Mouse (Mus musculus) midbrain, embryonic 10.5 days (tissue): Measurements from ENCODE around the gene Cltb. TPM values are rescaled to one million over a fixed set of nuclear protein-coding genes. Genes with fewer than 3 reads are reported as not detected.
A peak's percentile ranks its signal among the peaks of the same experiment; 100 is the strongest.

Experiments used
- DNase-seq: peaks from one replicate; pipeline ENCODE4 v3.0.0-alpha.2; 2017; ENCODE audit warnings: low spot score
- H3K27ac ChIP-seq: fragments of 300-500 bp; sonication (generic); replicated peaks from 2 replicates; pipeline ENCODE4 v1.5.1; 2016; ENCODE audit warnings: mild to moderate bottlenecking
- H3K27me3 ChIP-seq: fragments of 300-500 bp; sonication (generic); 2 replicates; pipeline ENCODE4 v1.6.1; 2016; ENCODE audit warnings: low read depth, mild to moderate bottlenecking; ENCODE audit not compliant: poor library complexity, severe bottlenecking
- H3K36me3 ChIP-seq: fragments of 300-500 bp; sonication (generic); 2 replicates; pipeline ENCODE4 v1.6.1; 2016; ENCODE audit warnings: mild to moderate bottlenecking, moderate library complexity
- H3K4me1 ChIP-seq: fragments of 300-500 bp; sonication (generic); 2 replicates; pipeline ENCODE4 v1.6.1; 2016
- H3K4me3 ChIP-seq: fragments of 300-500 bp; sonication (generic); 2 replicates; pipeline ENCODE4 v1.5.1; 2016; ENCODE audit warnings: mild to moderate bottlenecking, moderate library complexity
- H3K9me3 ChIP-seq: fragments of 300-500 bp; sonication (generic); replicated peaks from 2 replicates; pipeline ENCODE4 v1.6.1; 2016; ENCODE audit warnings: mild to moderate bottlenecking
- WGBS: fragments of 180-500 bp; shearing (Covaris S2); methylation state at CpG from one replicate; pipeline ENCODE4 v1.1.7; 2016; 5-methylcytosine and 5-hydroxymethylcytosine counted together
- polyA plus RNA-seq: library from polyadenylated mRNA; unstranded; fragments of >200 nt; fragmentation: Nextera tagmentation; extraction: Ambion mirVana; gene quantifications from 2 replicates; pipeline ENCODE4 v1.2.1, GENCODE M21; 2016

The Cltb gene
- polyA plus RNA-seq, 1 experiment from 2014 or later: 18.7 TPM

- DNase-seq: peak; percentile 96
- Histone ChIP-seq H3K36me3 (peaks cover 39% of the 10 kb centered on the region), H3K4me1 (peaks cover 26% of the 10 kb centered on the region), H3K27ac (peak within 1 kb of the TSS; percentile 87), H3K9me3 (no peaks in the 10 kb centered on the region), H3K27me3 (no peaks in the 10 kb centered on the region), H3K4me3 (peak within 1 kb of the TSS; percentile 93)
- WGBS: under 1% methylated on average over 51 of the region's 51 CpGs
Measured at GRCm38 (mm10) chr13:54589996-54590951, 20.9 kb downstream of the Cltb start, which contains the start of the genes Nop16 and Higd2a. Gene Nop16, minus strand, starts transcription at chr13:54590090. Gene Higd2a, plus strand, starts transcription at chr13:54590207.

GRCm38 (mm10) chr13:54589414-54589995, 21.6 kb downstream of the Cltb start:
- no peak for DNase-seq
- Histone ChIP-seq H3K9me3 (no peaks in the 10 kb centered on the region), H3K4me1 (peaks cover 26% of the 10 kb centered on the region), H3K36me3 (peaks cover 46% of the 10 kb centered on the region), H3K27me3 (no peaks in the 10 kb centered on the region), H3K27ac (peak overlapping the region; percentile 87), H3K4me3 (peak overlapping the region; percentile 93)
- WGBS: 3% methylated on average over 24 of the region's 24 CpGs

GRCm38 (mm10) chr13:54585831-54586230, 25.3 kb downstream of the Cltb start:
- DNase-seq: no peak
- Histone ChIP-seq H3K27ac (no peak overlapping the region), H3K36me3 (peaks cover 79% of the 10 kb centered on the region), H3K4me1 (peaks cover 15% of the 10 kb centered on the region), H3K9me3 (no peaks in the 10 kb centered on the region), H3K27me3 (no peaks in the 10 kb centered on the region), H3K4me3 (no peak overlapping the region)
- 93% methylated on average over 11 of the region's 11 CpGs for WGBS

- H3K27me3 ChIP-seq: no peaks in the 10 kb centered on the region
- H3K4me3 ChIP-seq: no peak overlapping the region
- DNase-seq: no peak
- H3K9me3 ChIP-seq: no peaks in the 10 kb centered on the region
- WGBS: 92% methylated on average over 5 of the region's 5 CpGs
- H3K36me3 ChIP-seq: peaks cover 100% of the 10 kb centered on the region
- no peak overlapping the region for H3K27ac ChIP-seq
- peaks cover 4% of the 10 kb centered on the region; the same call in 1 of the 2 replicates for H3K4me1 ChIP-seq
Measured at GRCm38 (mm10) chr13:54582860-54583259, 28.3 kb downstream of the Cltb start.

DNA sequence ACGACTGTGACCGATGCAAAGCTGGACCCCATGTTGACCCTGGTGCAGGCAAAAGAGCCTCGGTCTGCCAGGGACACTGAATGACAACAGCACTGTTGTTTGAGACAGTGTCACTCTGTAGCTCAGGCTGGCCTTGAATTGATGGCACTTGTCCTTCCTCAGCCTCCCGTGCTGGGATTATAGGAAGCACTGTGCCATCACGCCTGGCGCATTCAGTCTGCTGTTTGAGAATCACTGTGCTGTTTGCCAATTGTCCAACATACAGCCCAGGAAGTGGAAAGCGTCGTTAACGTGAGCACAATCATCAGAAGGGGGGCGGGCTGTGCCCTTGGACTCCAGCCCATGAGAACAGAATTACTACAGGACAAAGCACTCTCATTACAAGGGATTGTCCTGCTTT, 29.0 kb downstream of the Cltb start:
- Histone ChIP-seq H3K36me3 (peaks cover 100% of the 10 kb centered on the region), H3K27ac (no peak overlapping the region), H3K4me3 (no peak overlapping the region), H3K27me3 (no peaks in the 10 kb centered on the region), H3K9me3 (no peaks in the 10 kb centered on the region), H3K4me1 (peaks cover 6% of the 10 kb centered on the region; the same call in 1 of the 2 replicates)
- 90% methylated on average over 10 of the region's 10 CpGs for WGBS
- DNase-seq: no peak

DNA sequence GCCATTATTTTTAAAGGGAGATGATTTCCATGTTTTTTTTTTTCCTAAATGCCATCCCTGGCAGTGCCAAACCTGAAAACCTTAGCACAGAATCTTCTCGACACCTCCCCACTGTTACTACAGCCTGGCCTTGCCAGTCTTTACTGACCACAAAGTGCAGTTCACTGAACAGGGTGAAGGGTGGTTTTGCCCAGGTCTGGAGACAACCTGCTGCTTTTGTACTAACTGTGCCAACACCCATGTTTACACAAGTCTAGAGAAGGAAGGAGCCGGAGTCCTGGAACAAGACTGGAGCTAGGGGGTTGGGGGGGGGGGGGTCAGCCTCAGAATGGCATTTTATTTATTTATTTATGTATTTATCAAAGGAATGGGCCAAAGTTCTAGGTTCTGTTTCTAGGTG, 29.8 kb downstream of the Cltb start:
- Histone ChIP-seq H3K4me1 (peaks cover 13% of the 10 kb centered on the region), H3K36me3 (peaks cover 99% of the 10 kb centered on the region), H3K27me3 (no peaks in the 10 kb centered on the region), H3K9me3 (no peaks in the 10 kb centered on the region), H3K27ac (no peak overlapping the region), H3K4me3 (no peak overlapping the region)
- WGBS: 81% methylated on average over 2 of the region's 2 CpGs
- no peak for DNase-seq

GRCm38 (mm10) chr13:54577652-54578507, 33.3 kb downstream of the Cltb start:
- H3K4me1 ChIP-seq: peaks cover 35% of the 10 kb centered on the region
- no peak overlapping the region for H3K27ac ChIP-seq
- DNase-seq: no peak
- 86% methylated on average over 21 of the region's 21 CpGs for WGBS
- no peak overlapping the region for H3K4me3 ChIP-seq
- H3K9me3 ChIP-seq: no peaks in the 10 kb centered on the region
- H3K27me3 ChIP-seq: peaks cover 16% of the 10 kb centered on the region
- H3K36me3 ChIP-seq: peaks cover 66% of the 10 kb centered on the region

DNA sequence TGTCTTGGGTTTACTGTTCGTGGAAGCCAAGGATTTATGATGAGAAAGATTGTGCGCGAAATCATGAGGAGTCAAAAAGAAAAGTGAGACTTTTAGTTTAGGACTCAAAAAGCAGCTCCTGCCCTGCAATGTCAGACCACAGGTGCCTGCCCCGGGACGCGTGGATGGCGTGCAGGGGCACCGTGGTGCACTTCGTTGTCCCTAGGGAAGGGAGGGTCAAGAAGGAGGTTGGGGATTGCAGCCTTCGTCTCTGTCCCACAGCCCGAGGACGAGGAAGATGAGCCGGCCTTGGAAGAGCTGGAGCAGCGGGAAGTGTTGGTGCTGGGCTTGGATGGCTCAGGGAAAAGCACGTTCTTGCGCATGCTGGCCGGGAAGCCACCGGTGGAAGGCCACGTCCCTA, 35.7 kb downstream of the Cltb start:
- peaks cover 42% of the 10 kb centered on the region for H3K36me3 ChIP-seq
- no peak for DNase-seq
- peaks cover 41% of the 10 kb centered on the region for H3K4me1 ChIP-seq
- H3K27me3 ChIP-seq: peaks cover 19% of the 10 kb centered on the region
- WGBS: 3% methylated on average over 19 of the region's 19 CpGs
- H3K4me3 ChIP-seq: peak overlapping the region; percentile 80
- H3K27ac ChIP-seq: peak overlapping the region; percentile 93
- no peaks in the 10 kb centered on the region for H3K9me3 ChIP-seq

- Histone ChIP-seq H3K27ac (peak within 1 kb of the TSS; percentile 93), H3K27me3 (peaks cover 19% of the 10 kb centered on the region), H3K4me3 (peak within 1 kb of the TSS; percentile 80), H3K36me3 (peaks cover 37% of the 10 kb centered on the region), H3K9me3 (no peaks in the 10 kb centered on the region), H3K4me1 (peaks cover 41% of the 10 kb centered on the region)
- DNase-seq: peak; percentile 87
- under 1% methylated on average over 55 of the region's 55 CpGs for WGBS
Measured at GRCm38 (mm10) chr13:54574854-54575481, 36.2 kb downstream of the Cltb start, which contains the start of gene Arl10. Gene Arl10, plus strand, starts transcription at chr13:54575015.

- Histone ChIP-seq H3K27ac (no peak overlapping the region), H3K36me3 (peaks cover 14% of the 10 kb centered on the region), H3K4me1 (peaks cover 36% of the 10 kb centered on the region), H3K9me3 (no peaks in the 10 kb centered on the region), H3K4me3 (no peak overlapping the region), H3K27me3 (peaks cover 19% of the 10 kb centered on the region)
- 82% methylated on average over 4 of the region's 4 CpGs for WGBS
- no peak for DNase-seq
Measured at GRCm38 (mm10) chr13:54572621-54573020, 38.5 kb downstream of the Cltb start.

GRCm38 (mm10) chr13:54571637-54572036, 39.5 kb downstream of the Cltb start:
- Histone ChIP-seq H3K27ac (no peak overlapping the region), H3K36me3 (peaks cover 4% of the 10 kb centered on the region), H3K4me3 (no peak overlapping the region), H3K4me1 (peaks cover 30% of the 10 kb centered on the region), H3K27me3 (peaks cover 19% of the 10 kb centered on the region), H3K9me3 (no peaks in the 10 kb centered on the region)
- DNase-seq: no peak
- 33% methylated on average over 2 of the region's 2 CpGs for WGBS

- 79% methylated on average over 4 of the region's 4 CpGs for WGBS
- Histone ChIP-seq H3K27ac (no peak overlapping the region), H3K4me1 (peaks cover 25% of the 10 kb centered on the region), H3K9me3 (no peaks in the 10 kb centered on the region), H3K27me3 (peaks cover 19% of the 10 kb centered on the region), H3K36me3 (no peaks in the 10 kb centered on the region), H3K4me3 (no peak overlapping the region)
- no peak for DNase-seq
Measured at GRCm38 (mm10) chr13:54570736-54571135, 40.4 kb downstream of the Cltb start.
